Mouse (Mus musculus) frontal cortex, postnatal 10 days (tissue): ENCODE results near the gene Gm42715.
"Not testable (repeated sequence)": the region's sequence is repeated elsewhere in the genome, so short reads cannot be mapped to it uniquely, and the experiment has no call there.

Source experiments
- DNase-seq, 2 experiments: peaks; one replicate each; pipeline ENCODE4 v3.0.0; 2022; ENCODE audit warnings: low spot score in 2 of 2, mixed read lengths in 1 of 2

Gene Gm42715

DNA sequence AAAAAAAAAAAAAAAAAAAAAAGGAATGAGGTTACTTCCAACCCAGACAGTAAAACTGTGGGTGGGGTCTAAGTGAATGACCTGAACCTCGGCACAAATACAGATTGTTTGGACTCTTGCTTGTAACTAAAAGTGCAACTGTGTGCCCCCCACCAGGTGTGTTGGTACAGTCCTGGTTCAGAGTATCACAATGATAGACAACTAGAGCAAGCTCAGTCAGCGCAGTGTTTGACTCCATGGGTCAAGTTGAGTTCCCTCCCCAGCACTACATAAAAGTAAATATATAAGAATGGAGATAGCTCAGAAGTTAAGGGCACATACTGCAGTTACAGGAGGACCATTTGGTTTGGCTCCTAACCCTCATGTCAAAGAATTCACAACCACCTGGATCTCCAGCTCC lies 22.0 kb upstream of the Gm42715 start:
- DNase-seq: no peak

- no peak for DNase-seq
Observed at GRCm38 (mm10) chr7:127498407-127498806, 21.0 kb upstream of the Gm42715 start.

DNA sequence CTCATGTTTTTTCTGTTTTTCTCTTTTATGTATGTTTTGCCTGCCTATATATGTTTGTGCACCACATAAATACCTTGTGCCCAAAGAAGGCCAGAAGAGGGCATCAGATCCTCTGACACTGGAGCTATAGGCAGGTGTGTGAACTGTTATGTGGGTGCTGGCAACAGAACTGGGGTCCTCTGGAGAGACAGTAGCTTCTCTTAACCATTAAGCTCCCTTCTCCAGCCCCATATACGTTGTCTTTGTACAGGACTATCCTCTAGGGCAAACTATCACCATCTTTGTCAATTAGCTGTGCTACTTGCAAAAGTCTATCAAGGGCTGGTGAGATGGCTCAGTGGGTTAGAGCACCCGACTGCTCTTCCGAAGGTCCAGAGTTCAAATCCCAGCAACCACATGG lies 11.1 kb upstream of the Gm42715 start:
- DNase-seq: no peak

- DNase-seq: not testable (repeated sequence)
Observed at GRCm38 (mm10) chr7:127509830-127510229, 9.6 kb upstream of the Gm42715 start.

- no peak for DNase-seq
Observed at GRCm38 (mm10) chr7:127511241-127511640, 8.1 kb upstream of the Gm42715 start.

- peak; percentile 95 for DNase-seq
Observed at GRCm38 (mm10) chr7:127511808-127512230, 7.6 kb upstream of the Gm42715 start, which contains the start of gene Srcap. Srcap (plus strand) TSS chr7:127511983.

DNA sequence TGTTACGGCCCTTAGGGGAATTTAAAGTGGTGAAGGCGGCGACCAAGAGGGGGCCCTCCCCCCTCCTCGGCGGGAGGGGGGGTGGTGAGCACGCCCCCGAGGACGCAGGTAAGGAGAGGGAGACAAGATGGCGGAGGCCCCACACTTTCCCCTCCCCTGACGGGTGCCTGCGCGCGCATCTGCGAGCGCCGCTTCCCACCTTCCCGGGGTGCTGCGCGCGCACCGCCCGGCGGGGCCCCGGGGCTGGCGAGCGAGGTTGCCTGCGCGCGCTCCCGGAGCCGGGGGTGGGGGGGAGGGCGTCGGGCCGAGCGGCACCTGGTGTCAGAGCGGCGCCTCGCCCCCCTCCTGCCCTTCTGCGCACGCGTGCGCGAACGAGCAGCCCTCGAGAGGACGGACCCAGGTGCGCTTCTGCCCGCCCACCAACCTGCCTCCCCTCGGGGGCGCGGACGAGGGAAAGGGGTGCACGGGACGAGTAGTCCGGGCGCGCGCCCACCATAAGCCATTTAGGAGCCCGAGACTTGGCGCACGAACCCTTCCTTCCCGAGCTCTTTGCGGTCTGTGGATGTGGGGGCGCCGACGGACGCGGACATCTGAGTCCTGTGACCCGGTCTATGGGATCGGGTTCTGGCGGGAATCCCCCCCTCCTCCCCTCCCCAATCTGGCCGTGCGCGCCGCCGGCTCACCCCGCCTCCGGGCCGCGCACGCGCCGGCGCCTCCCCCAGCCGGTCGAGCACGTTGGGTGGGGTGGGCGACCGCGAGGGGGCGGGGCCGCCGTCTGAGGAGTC lies 7.0 kb upstream of the Gm42715 start:
- DNase-seq: peak; percentile 89 to 90

- DNase-seq: no peak
Observed at GRCm38 (mm10) chr7:127513016-127513390, 6.4 kb upstream of the Gm42715 start.

DNA sequence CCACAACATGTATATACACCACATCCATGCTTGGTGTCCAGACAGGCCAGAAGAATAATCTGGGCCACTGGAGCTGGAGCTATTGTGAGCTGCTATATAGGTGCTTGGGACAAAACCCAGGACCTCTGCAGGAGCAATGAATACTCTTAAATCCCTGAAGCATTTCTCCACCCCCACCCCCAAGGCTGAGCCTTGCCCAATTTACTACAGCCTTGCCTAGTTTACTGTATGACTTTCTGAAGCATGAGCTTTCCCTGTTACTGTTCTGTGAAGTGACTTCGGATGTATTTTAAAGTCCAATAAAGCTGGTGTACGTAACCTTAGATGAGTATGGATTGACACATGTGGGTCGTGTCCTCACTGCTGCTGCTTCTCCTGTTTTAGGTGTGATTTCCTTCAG lies 5.6 kb upstream of the Gm42715 start:
- DNase-seq: no peak

DNA sequence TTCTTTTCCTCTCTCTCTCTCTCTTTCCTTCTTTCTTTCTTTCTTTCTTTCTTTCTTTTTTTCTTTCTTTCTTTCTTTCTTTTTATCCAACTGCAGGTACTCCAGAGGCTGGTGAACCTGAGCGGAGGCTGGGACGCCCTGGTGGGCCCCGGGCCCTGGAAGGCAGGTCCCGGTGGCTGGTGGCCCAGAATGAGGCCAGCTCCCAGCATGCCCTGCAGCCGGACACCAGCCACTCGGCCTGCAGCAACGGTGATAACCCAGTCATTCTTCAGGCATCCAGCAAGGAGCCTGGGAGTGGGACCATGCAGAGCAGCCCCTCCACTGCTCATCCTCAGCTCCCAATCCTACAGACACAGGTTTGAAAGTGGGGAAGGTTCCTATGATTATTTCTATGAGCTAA lies 3.5 kb upstream of the Gm42715 start:
- no peak for DNase-seq

GRCm38 (mm10) chr7:127516344-127516743 lies 3.0 kb upstream of the Gm42715 start:
- DNase-seq: no peak

DNA sequence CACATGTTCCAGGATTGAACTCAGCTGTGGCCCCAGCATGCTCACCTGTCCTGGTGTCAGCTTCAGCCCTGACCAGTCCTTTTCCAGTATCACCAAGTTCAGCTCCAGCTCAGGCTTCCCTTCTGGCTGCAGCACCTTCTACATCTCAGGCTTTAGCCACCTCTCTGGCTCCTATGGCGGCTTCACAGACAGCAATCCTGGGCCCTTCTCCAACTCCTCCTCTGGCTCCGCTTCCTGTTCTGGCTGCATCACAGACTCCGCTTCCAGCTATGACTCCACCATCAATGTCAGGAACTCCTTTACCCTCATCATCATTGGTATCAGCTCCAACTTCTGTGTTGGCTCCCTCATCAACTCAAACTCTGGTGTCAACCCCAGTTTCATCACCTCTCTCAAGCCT lies 22.3 kb downstream of the Gm42715 start:
- DNase-seq: no peak

- no peak for DNase-seq
Observed at GRCm38 (mm10) chr7:127549116-127549835, 29.9 kb downstream of the Gm42715 start.

- DNase-seq: no peak
Observed at GRCm38 (mm10) chr7:127551558-127551957, 32.2 kb downstream of the Gm42715 start.

GRCm38 (mm10) chr7:127560580-127560979 lies 41.2 kb downstream of the Gm42715 start:
- DNase-seq: no peak

DNA sequence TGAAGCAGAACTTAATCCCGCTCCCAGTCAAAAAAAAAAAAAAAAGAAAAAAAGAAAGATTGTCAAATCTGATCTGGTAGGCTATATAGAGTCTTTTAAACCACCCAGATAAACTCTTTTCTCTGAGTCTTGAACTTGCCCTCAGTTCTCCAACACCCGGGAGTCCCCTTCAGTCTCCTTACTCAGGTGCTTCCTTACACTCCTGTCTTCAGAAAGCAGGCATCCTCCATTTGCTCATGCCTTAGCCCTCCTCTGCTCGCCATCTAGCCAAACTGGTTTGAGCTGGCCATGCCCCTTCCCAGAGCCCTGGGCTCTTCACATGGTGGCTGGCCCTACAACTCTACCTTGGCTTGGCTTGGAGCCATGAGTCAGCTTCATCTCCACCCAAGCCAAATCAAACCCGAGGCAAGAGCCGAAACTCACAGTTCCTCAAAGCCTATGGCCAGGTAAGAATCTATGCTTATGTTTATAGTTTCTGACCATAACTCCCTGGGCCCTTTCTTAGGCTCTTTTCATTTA lies 42.0 kb downstream of the Gm42715 start, which contains the start of gene Tmem265:
Gene Tmem265, plus strand, starts transcription at position 51 of the 519 bp plus-strand sequence.
- no peak for DNase-seq

- DNase-seq: no peak
Observed at GRCm38 (mm10) chr7:127564381-127565150, 45.2 kb downstream of the Gm42715 start.

- DNase-seq: peak; percentile 87 to 94
Observed at GRCm38 (mm10) chr7:127572895-127573471, 53.6 kb downstream of the Gm42715 start, which contains the start of gene Phkg2. Phkg2 (plus strand) TSS chr7:127573340.

DNA sequence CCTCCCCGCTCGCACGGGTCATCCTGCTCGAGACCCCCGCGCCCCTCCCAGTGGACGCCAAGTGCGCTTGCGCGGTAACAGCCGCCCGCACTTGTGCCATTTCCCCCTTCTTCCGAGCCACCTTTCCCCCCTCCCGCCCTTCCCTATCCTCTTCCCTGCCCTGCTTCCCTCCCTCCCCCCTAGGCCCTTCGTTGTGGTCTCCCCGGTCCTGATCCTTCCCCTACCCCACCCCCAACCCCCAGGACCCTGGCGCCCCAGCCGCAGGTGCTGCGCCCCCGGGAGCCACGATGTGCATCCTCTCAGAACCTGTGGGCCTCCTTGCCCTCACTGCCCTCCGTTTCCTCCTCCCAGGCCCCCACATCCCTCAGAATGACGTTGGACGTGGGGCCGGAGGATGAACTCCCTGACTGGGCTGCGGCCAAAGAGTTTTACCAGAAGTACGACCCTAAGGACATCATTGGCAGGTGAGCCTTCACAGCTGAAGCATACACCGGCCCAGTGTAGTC lies 54.2 kb downstream of the Gm42715 start:
- DNase-seq: no peak

DNA sequence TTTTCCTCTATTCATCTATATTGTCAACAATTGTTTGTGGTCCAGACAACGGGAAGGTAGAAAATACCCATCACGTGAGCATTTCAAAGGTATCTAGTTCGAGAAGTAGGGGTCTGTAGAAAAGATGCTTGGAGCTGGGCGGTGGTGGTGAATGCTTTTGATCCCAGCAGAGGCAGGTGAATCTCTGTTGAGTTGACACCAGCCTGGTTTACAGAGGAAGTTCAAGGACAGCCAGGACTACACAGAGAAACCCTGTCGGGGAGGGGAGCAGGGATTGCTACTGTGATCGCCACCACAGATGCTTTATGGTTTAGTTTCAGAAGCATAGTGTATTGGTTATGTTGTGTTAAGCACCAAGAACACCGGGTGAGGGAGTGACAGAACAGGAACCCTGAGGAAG lies 54.7 kb downstream of the Gm42715 start:
- peak in 1 of 2 experiments; percentile 4 for DNase-seq

DNA sequence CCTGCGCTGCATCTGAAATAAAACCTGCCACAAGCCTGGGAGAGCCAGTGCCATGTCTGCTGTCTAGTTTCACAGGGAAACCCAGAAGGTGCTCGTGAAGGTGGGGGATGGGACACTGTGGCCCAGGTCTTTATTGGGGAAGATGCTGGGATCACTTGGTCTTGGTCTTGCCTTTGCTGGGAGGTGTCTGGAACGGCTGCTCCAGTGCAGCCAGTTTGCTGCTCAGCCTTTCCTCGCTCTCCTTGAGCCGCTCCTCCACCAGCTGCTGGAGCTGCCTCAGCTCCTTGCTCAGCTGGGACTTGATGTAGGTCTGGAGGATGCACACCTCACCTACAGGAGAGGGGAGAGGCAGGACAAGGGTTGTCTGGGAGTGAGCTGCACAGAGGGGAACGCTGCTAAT lies 63.9 kb downstream of the Gm42715 start:
- DNase-seq: no peak
